Mouse (Mus musculus): ENCODE results near the gene Cbx1.

DNA sequence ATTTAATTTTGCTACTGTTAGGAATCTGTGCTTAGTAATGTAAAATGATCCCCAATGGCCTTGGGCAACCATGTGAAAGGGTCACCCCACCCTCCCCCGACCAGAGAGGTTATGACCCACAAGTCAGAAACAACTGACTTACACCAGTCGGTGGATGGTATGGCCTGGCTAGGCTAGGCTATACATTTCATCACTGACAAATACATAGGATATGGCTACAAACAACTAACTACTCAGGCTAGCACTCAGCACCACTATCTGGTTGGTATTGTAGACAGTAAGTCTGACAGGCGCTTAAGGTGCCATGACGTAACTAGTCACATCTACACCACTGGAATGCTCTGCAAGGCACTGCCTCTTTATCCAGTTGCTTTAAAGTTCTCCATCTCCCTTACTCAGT, 24.5 kb downstream of the Cbx1 start:
- no peak for TF ChIP-seq TBP (IDR thresholded peaks at IDR 0.05; ENCODE audit: low read depth, low read length)
- no peak for TF ChIP-seq POLR2A (IDR thresholded peaks at IDR 0.05; ENCODE audit: control insufficient read depth in 1 of 2, insufficient read depth in 1 of 2, low read depth in 1 of 2, low read length in 2 of 2, poor library complexity in 1 of 2)
- no peak for TF ChIP-seq CTCF (IDR thresholded peaks at IDR 0.05 in 2 of 3, conservative IDR thresholded peaks at IDR 0.05 in 1 of 3; ENCODE audit: control insufficient read depth in 1 of 3, insufficient read depth in 1 of 3, low read depth in 2 of 3, low read length in 3 of 3, poor library complexity in 1 of 3, severe bottlenecking in 1 of 3)
- no peak for TF ChIP-seq E2F4 (IDR thresholded peaks at IDR 0.05; ENCODE audit: borderline replicate concordance, low read depth, low read length)

Data from MEL (cell line).